ENCODE assay signal across 13 mouse cellular contexts in genomic region chr1:64220486-64220885, GRCm38 (mm10).
DNase-seq lines count a peak whose midpoint lies in the region; ATAC-seq lines count a peak whose summit lies in the region.
"Had no signal": no experiment of that assay in that cellular context is flagged by ENCODE, and none has a peak within 500 bp of the region (broad histone marks: within the 10 kb centered on the region; RNA-seq: fewer than 3 reads in every experiment).

No protein-coding gene starts in this region.

- peak; percentile 60; the same call in 1 of the 2 replicates for ATAC-seq in midbrain, embryonic 11.5 days (ENCODE audit: low FRiP score)
- no peak for ATAC-seq in hindbrain, embryonic 14.5 days (ENCODE audit: low FRiP score)

- H3K4me2 ChIP-seq in midbrain, embryonic 11.5 days = no peak overlapping the region
- H3K4me2 ChIP-seq in hindbrain, embryonic 14.5 days (replicated peaks) = no peak overlapping the region
- H3K4me2 ChIP-seq: kidney, embryonic 15.5 days; liver, embryonic 15.5 days had no signal

- WGBS in midbrain, embryonic 11.5 days = 71% methylated on average over 1 of the region's 1 CpGs
- 91% methylated on average over 1 of the region's 1 CpGs for WGBS in midbrain, embryonic 10.5 days
- WGBS in hindbrain, embryonic 14.5 days = 52% methylated on average over 1 of the region's 1 CpGs

- H3K4me1 ChIP-seq in midbrain, embryonic 11.5 days (ENCODE audit: control insufficient read depth, insufficient read depth, low read length) = peaks cover 9% of the 10 kb centered on the region; the same call in 1 of the 2 replicates
- H3K4me1 ChIP-seq in midbrain, embryonic 10.5 days = peaks cover 34% of the 10 kb centered on the region
- peaks cover 37% of the 10 kb centered on the region for H3K4me1 ChIP-seq in hindbrain, embryonic 14.5 days (replicated peaks; ENCODE audit: control insufficient read depth, insufficient read depth, low read length)
- H3K4me1 ChIP-seq: liver, embryonic 15.5 days had no signal

- no peak overlapping the region for H3K27ac ChIP-seq in midbrain, embryonic 11.5 days (ENCODE audit: low read depth, low read length)
- H3K27ac ChIP-seq in midbrain, embryonic 10.5 days (replicated peaks) = no peak overlapping the region
- H3K27ac ChIP-seq in hindbrain, embryonic 14.5 days = peak overlapping the region; percentile 1; the same call in 1 of the 2 replicates
- H3K27ac ChIP-seq: kidney, embryonic 15.5 days; liver, embryonic 15.5 days; macrophage had no signal

- H3K27me3 ChIP-seq in midbrain, embryonic 11.5 days (ENCODE audit: control insufficient read depth, insufficient read depth, low read length) = no peaks in the 10 kb centered on the region
- no peaks in the 10 kb centered on the region for H3K27me3 ChIP-seq in midbrain, embryonic 10.5 days (ENCODE audit: low read depth, poor library complexity, severe bottlenecking)
- no peaks in the 10 kb centered on the region for H3K27me3 ChIP-seq in hindbrain, embryonic 14.5 days (ENCODE audit: control insufficient read depth, insufficient read depth, low read length)
- H3K27me3 ChIP-seq: kidney, embryonic 15.5 days; liver, embryonic 15.5 days had no signal

- H3K9ac ChIP-seq in midbrain, embryonic 11.5 days (ENCODE audit: low read length) = no peak overlapping the region
- H3K9ac ChIP-seq in hindbrain, embryonic 14.5 days = no peak overlapping the region
- H3K9ac ChIP-seq: kidney, embryonic 15.5 days; liver, embryonic 15.5 days had no signal

- H3K9me3 ChIP-seq in midbrain, embryonic 11.5 days (ENCODE audit: control insufficient read depth, low read length) = no peaks in the 10 kb centered on the region
- no peaks in the 10 kb centered on the region for H3K9me3 ChIP-seq in midbrain, embryonic 10.5 days (replicated peaks)
- no peaks in the 10 kb centered on the region for H3K9me3 ChIP-seq in hindbrain, embryonic 14.5 days (ENCODE audit: control insufficient read depth, low read length)
- H3K9me3 ChIP-seq: kidney, embryonic 15.5 days; liver, embryonic 15.5 days had no signal

- H3K36me3 ChIP-seq in midbrain, embryonic 11.5 days (ENCODE audit: control insufficient read depth, insufficient read depth, low read length) = no peaks in the 10 kb centered on the region
- H3K36me3 ChIP-seq in midbrain, embryonic 10.5 days = no peaks in the 10 kb centered on the region
- H3K36me3 ChIP-seq in hindbrain, embryonic 14.5 days (replicated peaks; ENCODE audit: control insufficient read depth, insufficient read depth) = no peaks in the 10 kb centered on the region
- H3K36me3 ChIP-seq: kidney, embryonic 15.5 days; liver, embryonic 15.5 days had no signal

- peak; percentile 44 for DNase-seq in cerebellum, adult 9-11 months
- no peak for DNase-seq in cerebellum, adult 11-12 months
- peak; percentile 78 for DNase-seq in midbrain, embryonic 11.5 days (ENCODE audit: low spot score, missing footprints)
- DNase-seq in midbrain, embryonic 10.5 days (ENCODE audit: low spot score) = no peak
- peak; percentile 65 for DNase-seq in hindbrain, embryonic 14.5 days (ENCODE audit: low spot score)
- DNase-seq in retina, postnatal 1 day = peak; percentile 83
- no peak for DNase-seq in lung, postnatal 36 days
- DNase-seq in thymus, adult 18-20 months = no peak
- DNase-seq: adrenal gland, adult 8-10 months; B cell, adult 2 months had no signal

- H3K4me3 ChIP-seq in midbrain, embryonic 11.5 days (ENCODE audit: low read depth, low read length) = no peak overlapping the region
- no peak overlapping the region for H3K4me3 ChIP-seq in midbrain, embryonic 10.5 days
- no peak overlapping the region for H3K4me3 ChIP-seq in hindbrain, embryonic 14.5 days (replicated peaks; ENCODE audit: low read length)
- H3K4me3 ChIP-seq: kidney, embryonic 15.5 days; liver, embryonic 15.5 days had no signal

Comparison
In these comparisons a context has a peak if more than half of its experiments do, and no peak if none do; other contexts are left out.
1. DNase-seq: peak in cerebellum, adult 9-11 months (single experiment), midbrain, embryonic 11.5 days (single experiment), hindbrain, embryonic 14.5 days (single experiment) and retina, postnatal 1 day (single experiment); none in cerebellum, adult 11-12 months (single experiment), midbrain, embryonic 10.5 days (single experiment), lung, postnatal 36 days (single experiment) and thymus, adult 18-20 months (0 of 2).